Mouse (Mus musculus): ENCODE results near the gene Abca8a. TPM values are rescaled to one million over a fixed set of nuclear protein-coding genes. Genes with fewer than 3 reads are reported as not detected.

The Abca8a gene
- total and polyA plus RNA-seq, 2 experiments from 2014 or later = 0.39 to 0.71 TPM

DNA sequence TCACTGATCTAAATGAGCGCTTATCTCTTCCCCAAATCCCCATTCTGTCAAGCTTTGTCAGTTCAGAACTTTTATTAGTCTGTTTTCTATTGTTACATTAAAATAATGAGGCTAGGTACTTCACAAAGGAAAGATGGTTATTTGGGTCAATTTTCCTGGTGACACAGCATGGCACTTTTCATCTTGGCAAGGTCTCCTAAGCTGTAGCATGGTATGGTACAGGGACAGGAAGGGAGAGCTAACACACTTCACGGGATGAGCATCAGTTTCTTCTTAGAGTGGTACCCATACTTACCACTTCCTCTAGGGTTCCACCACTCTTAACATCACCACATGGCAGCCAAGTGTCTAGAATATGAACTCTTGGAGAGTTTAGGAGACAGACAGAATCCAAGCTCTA, 113.9 kb downstream of the Abca8a start:
- peaks cover 5% of the 10 kb centered on the region for H3K36me3 ChIP-seq (ENCODE audit: insufficient read depth, low read length)
- H3K9me3 ChIP-seq (ENCODE audit: low read length) = no peaks in the 10 kb centered on the region
- H3K4me3 ChIP-seq (ENCODE audit: low read depth, low read length) = no peak overlapping the region
- no peak overlapping the region for H3K27ac ChIP-seq (ENCODE audit: low read depth, low read length)
- no peaks in the 10 kb centered on the region for H3K27me3 ChIP-seq (ENCODE audit: insufficient read depth, low read length)
- no peak for DNase-seq (ENCODE audit: low spot score)
- TF ChIP-seq CTCF (IDR thresholded peaks at IDR 0.05) = no peak
- no peak overlapping the region for H3K4me2 ChIP-seq (ENCODE audit: low read depth, low read length, poor library complexity, severe bottlenecking)
- 94% methylated on average over 2 of the region's 2 CpGs for WGBS
- no peak overlapping the region for H3K9ac ChIP-seq (replicated peaks; ENCODE audit: low read length, poor library complexity, severe bottlenecking)
- ATAC-seq (ENCODE audit: low FRiP score) = no peak
- no peaks in the 10 kb centered on the region for H3K4me1 ChIP-seq (ENCODE audit: insufficient read depth, low read length)

Other genes starting within 250 kb of the Abca8a start
- 5.4 and 6.1 TPM in 2 replicates for gene Abca8b, start 100.1 kb downstream of the Abca8a start, total RNA-seq (2014; rRNA removed)
- 1.3 TPM in 2 replicates for gene Abca8b, start 100.1 kb downstream of the Abca8a start, polyA plus RNA-seq (2015; fragmentation: Nextera tagmentation; extraction: Ambion mirVana)
- 8.5 and 9.8 TPM in 2 replicates for gene Abca9, start 72.2 kb upstream of the Abca8a start, total RNA-seq (2014; rRNA removed)
- gene Abca9, start 72.2 kb upstream of the Abca8a start, polyA plus RNA-seq (2015; fragmentation: Nextera tagmentation; extraction: Ambion mirVana) = 2.3 and 2.4 TPM in 2 replicates
- gene Abca6, start 155.8 kb upstream of the Abca8a start, total RNA-seq (2014; rRNA removed) = 0.44 and 2.0 TPM in 2 replicates
- gene Abca6, start 155.8 kb upstream of the Abca8a start, polyA plus RNA-seq (2015; fragmentation: Nextera tagmentation; extraction: Ambion mirVana) = 0.29 and 0.49 TPM in 2 replicates
- 23.0 and 38.6 TPM in 2 replicates for gene Abca5, start 241.7 kb upstream of the Abca8a start, total RNA-seq (2014; rRNA removed)
- 10.1 and 13.7 TPM in 2 replicates for gene Abca5, start 241.7 kb upstream of the Abca8a start, polyA plus RNA-seq (2015; fragmentation: Nextera tagmentation; extraction: Ambion mirVana)